Mouse (Mus musculus) cortical plate, adult 2 months (tissue): ENCODE results near the gene Pecam1.

ENCODE experiments used
- CTCF ChIP-seq: fragments of 200-500 bp; IDR thresholded peaks from 2 replicates; pipeline ENCODE4 v1.5.1; 2011; ENCODE audit warnings: mild to moderate bottlenecking, control low read depth, low read length; ENCODE audit not compliant: insufficient read depth; ENCODE audit errors: extremely low read depth
- POLR2A ChIP-seq: fragments of 200-500 bp; IDR thresholded peaks from 2 replicates; pipeline ENCODE4 v1.6.1; 2011; ENCODE audit warnings: mild to moderate bottlenecking, low read length, control low read depth; ENCODE audit not compliant: insufficient read depth; ENCODE audit errors: extremely low read depth

DNA sequence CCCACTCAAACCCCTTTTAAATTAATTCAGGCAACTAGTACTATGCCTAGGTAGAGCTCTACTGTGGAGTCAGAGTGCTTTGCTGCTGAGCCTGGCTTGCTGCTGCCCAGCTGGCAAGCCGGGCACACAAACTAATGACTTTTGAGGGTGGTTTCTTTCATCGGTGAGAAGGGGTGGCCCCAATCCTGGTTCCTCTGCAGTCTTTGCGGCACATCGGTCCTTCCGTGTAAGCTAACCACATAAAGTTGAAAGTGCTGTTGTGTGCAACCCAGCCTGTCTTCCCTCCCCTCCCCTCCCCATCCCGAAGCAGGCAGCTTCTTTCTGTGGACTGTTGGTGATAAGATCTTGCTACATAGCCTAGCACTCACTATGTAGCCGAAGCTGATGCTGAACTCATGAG, 1.7 kb upstream of the Pecam1 start:
- TF ChIP-seq CTCF (no peak), POLR2A (no peak)
